Mouse (Mus musculus) kidney, embryonic 14.5 days (tissue): Measurements from ENCODE around the gene Gm17190. TPM values are rescaled to one million over a fixed set of nuclear protein-coding genes. Genes with fewer than 3 reads are reported as not detected.
"Not testable (repeated sequence)": the region's sequence is repeated elsewhere in the genome, so short reads cannot be mapped to it uniquely, and the experiment has no call there.

Experiments used
- ATAC-seq: fragments of 200-750 bp; cut with Nextera tagmentation; 2 replicates; pipeline ENCODE4 v1.8.0; 2017; ENCODE audit warnings: moderate number of reproducible peaks, mild to moderate bottlenecking, moderate TSS enrichment, moderate library complexity; ENCODE audit not compliant: low FRiP score, low TSS enrichment
- H3K27ac ChIP-seq: fragments of 300-500 bp; sonication (generic); 2 replicates; pipeline ENCODE4 v1.5.1; 2014; ENCODE audit warnings: low read depth, mild to moderate bottlenecking, low read length, moderate library complexity, mixed read lengths
- H3K27me3 ChIP-seq: fragments of 300-500 bp; sonication (generic); 2 replicates; pipeline ENCODE4 v1.6.1; 2014; ENCODE audit warnings: mild to moderate bottlenecking, low read length; ENCODE audit not compliant: control insufficient read depth, insufficient read depth
- H3K36me3 ChIP-seq: fragments of 300-500 bp; sonication (generic); 2 replicates; pipeline ENCODE4 v1.6.1; 2014; ENCODE audit warnings: low read length, mixed read lengths; ENCODE audit not compliant: control insufficient read depth, insufficient read depth
- H3K4me1 ChIP-seq: fragments of 300-500 bp; sonication (generic); 2 replicates; pipeline ENCODE4 v1.6.1; 2014; ENCODE audit warnings: low read length, mixed read lengths; ENCODE audit not compliant: control insufficient read depth, insufficient read depth
- H3K4me2 ChIP-seq: fragments of 300-500 bp; sonication (generic); replicated peaks from 2 replicates; pipeline ENCODE4 v1.6.1; 2014; ENCODE audit warnings: low read depth, mild to moderate bottlenecking, low read length
- H3K4me3 ChIP-seq: fragments of 300-500 bp; sonication (generic); 2 replicates; pipeline ENCODE4 v1.5.1; 2014; ENCODE audit warnings: mild to moderate bottlenecking, low read length
- H3K9ac ChIP-seq: fragments of 300-500 bp; sonication (generic); 2 replicates; pipeline ENCODE4 v1.6.1; 2014; ENCODE audit warnings: low read depth, mild to moderate bottlenecking, low read length, moderate library complexity
- H3K9me3 ChIP-seq: fragments of 300-500 bp; sonication (generic); 2 replicates; pipeline ENCODE4 v1.6.1; 2016; ENCODE audit warnings: low read length; ENCODE audit not compliant: control insufficient read depth
- WGBS: fragments of 180-500 bp; shearing (Covaris S2); extraction: QIAGEN DNeasy Blood & Tissue Kit; methylation state at CpG from one replicate; pipeline ENCODE4 v1.1.7; 2014; 5-methylcytosine and 5-hydroxymethylcytosine counted together
- polyA plus RNA-seq: library from polyadenylated mRNA; unstranded; fragments of >200 nt; fragmentation: Nextera tagmentation; extraction: Ambion mirVana; gene quantifications from 2 replicates; pipeline ENCODE4 v1.2.1, GENCODE M21; 2014

The Gm17190 gene
- polyA plus RNA-seq: not detected in 2 replicates

DNA sequence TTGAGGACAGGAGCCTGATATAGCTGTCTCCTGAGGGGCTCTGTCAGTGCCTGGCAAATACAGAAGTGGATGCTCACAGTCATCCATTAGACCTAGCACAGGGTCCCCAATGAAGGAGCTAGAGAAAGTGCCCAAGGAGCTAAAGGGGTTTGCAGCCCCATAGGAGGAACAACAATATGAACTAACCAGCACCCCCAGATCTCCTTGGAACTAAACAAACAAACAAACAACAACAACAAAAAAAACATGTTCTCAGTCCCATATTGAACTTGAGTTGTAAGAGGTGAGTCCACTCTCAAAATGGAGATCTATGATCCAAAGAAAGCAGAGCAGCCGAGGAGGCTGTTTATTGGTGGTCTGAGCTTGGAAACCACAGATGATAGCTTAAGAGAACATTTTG, at the start of gene Gm17190:
Gene Gm17190 (plus strand): TSS at position 301 of the 400 bp plus-strand sequence.
- not testable (repeated sequence) for H3K27me3 ChIP-seq, H3K4me1 ChIP-seq, ATAC-seq, H3K4me3 ChIP-seq, H3K4me2 ChIP-seq, H3K36me3 ChIP-seq, H3K27ac ChIP-seq, H3K9me3 ChIP-seq, H3K9ac ChIP-seq
- 86% methylated on average over 1 of the region's 1 CpGs for WGBS

DNA sequence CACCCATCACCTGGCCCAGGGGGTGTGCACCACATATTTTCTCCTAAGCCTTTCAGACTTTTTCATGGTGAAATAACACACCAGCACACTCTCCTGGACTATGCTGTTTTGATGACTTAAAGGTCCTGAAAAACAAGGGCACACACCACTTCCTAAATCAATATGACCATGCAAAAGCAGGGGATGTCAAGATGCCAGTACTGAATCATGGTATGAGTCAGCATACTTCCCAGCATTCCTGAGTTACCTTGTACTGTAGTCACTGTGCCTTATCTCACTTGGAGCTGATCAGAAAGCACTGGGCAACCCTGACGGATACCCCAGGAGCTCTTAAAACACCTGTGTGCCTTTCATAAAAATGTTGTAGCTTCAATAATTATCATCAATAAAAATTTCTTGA, 42.3 kb upstream of the Gm17190 start:
- Histone ChIP-seq H3K4me2 (no peak overlapping the region), H3K9ac (no peak overlapping the region), H3K4me1 (no peaks in the 10 kb centered on the region), H3K27me3 (no peaks in the 10 kb centered on the region), H3K4me3 (no peak overlapping the region), H3K27ac (no peak overlapping the region), H3K36me3 (no peaks in the 10 kb centered on the region), H3K9me3 (no peaks in the 10 kb centered on the region)
- ATAC-seq: no peak
- WGBS: 70% methylated on average over 1 of the region's 1 CpGs

DNA sequence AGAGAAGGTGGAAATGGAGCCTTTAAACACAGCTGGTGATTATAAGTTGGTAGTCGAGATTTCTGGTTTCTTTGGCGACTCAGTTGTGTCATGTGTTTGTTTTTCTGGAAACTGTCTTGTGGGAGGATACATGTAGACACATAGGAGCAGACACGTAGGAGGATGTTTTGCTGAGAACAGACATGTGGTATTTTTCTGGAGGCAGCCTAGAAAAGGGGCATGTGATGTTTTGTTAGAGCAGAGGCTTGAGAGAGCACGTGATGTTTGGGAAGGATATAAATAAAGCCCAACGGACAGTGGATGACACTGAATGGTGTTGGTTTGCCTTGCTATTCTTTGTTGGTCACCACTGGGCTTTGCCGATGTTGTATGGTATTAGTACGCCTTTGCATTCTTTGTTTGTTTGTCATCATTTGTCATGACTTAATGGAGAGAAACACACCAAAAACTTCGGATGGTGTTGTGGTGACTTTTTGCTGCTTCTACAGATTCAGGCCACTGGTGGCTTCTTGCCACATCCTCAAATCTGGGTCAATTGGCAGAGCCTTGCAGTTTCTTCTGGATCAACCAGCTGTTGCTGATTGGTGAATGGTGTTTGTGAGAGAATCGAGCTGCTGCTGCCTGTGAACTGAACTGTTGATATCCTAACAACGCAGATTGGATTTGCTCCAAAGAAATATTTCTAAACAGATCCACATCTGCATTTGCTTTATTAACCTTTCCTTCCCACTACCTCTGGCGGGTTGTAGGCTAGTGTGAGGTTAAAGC, 41.4 kb upstream of the Gm17190 start:
- 68% methylated on average over 11 of the region's 11 CpGs for WGBS
- Histone ChIP-seq H3K9ac (no peak overlapping the region), H3K36me3 (no peaks in the 10 kb centered on the region), H3K4me1 (no peaks in the 10 kb centered on the region), H3K27me3 (no peaks in the 10 kb centered on the region), H3K4me3 (no peak overlapping the region), H3K27ac (no peak overlapping the region), H3K4me2 (no peak overlapping the region), H3K9me3 (no peaks in the 10 kb centered on the region)
- no peak for ATAC-seq

DNA sequence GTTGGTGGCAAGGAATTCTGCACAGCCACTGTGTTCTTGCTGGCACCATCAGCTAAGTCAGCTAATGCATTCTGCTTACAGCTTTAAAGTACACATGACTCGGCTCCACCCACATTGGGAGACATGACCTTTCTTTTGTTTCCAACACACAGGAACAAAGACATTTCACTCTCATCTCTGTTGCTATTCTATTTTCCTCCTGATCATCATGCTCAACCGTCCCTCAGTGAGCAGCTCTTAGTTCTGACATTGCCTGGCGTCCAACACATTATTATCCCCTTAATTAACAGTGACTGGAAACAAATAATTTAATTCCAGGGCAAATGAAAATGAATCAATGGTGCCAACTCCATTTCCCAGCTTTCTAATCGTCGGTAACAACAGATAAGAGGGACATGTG, 36.5 kb upstream of the Gm17190 start:
- Histone ChIP-seq H3K36me3 (no peaks in the 10 kb centered on the region), H3K9ac (no peak overlapping the region), H3K4me1 (no peaks in the 10 kb centered on the region), H3K27me3 (no peaks in the 10 kb centered on the region), H3K9me3 (no peaks in the 10 kb centered on the region), H3K4me2 (no peak overlapping the region), H3K27ac (no peak overlapping the region), H3K4me3 (no peak overlapping the region)
- no peak for ATAC-seq
- WGBS: 79% methylated on average over 5 of the region's 5 CpGs

DNA sequence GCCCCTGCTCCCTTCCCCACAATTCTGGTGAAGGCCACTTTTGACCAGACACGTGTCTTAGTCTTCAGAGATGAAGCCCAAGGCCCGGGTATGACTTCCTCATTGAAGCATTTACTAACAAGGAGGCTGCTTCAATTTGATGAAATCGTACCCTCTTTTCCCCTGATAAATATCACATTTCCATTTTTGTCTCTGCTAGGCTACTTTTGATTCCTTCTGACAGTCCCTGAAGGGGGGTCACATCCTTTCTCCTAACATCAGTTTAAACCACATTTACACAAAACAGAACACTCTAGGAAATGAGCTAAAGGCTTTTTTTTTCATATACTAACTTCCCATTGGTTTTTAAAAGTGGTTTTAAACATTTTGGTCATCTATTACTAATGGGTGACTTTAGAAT, 29.1 kb upstream of the Gm17190 start:
- Histone ChIP-seq H3K4me1 (no peaks in the 10 kb centered on the region), H3K36me3 (no peaks in the 10 kb centered on the region), H3K4me2 (no peak overlapping the region), H3K9me3 (no peaks in the 10 kb centered on the region), H3K27me3 (no peaks in the 10 kb centered on the region), H3K4me3 (no peak overlapping the region), H3K9ac (no peak overlapping the region), H3K27ac (no peak overlapping the region)
- 91% methylated on average over 3 of the region's 3 CpGs for WGBS
- no peak for ATAC-seq

DNA sequence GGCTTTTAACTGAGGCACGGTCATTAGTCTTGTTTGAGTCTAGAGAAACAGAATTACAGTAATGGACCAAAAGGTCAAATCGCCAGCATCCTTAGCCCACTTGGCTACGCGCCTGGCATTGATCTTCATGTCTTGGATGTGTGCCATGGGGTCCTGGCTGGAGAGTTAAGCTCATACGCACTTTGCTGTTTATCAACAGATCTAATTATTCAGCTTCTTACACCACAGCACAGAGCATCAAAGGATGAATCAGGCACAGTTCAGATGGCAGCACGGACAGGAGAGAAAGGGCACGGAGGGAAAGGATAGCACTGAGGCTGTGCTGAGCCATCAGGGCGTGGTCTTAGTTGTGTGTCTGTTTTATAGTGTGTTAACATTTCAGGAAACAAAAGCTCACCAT, 8.3 kb upstream of the Gm17190 start:
- no peaks in the 10 kb centered on the region for H3K4me1 ChIP-seq
- no peak overlapping the region for H3K9ac ChIP-seq
- H3K27ac ChIP-seq: no peak overlapping the region
- no peaks in the 10 kb centered on the region for H3K9me3 ChIP-seq
- H3K27me3 ChIP-seq: no peaks in the 10 kb centered on the region
- H3K4me2 ChIP-seq: no peak overlapping the region
- no peak for ATAC-seq
- WGBS: 58% methylated on average over 8 of the region's 8 CpGs
- H3K4me3 ChIP-seq: no peak overlapping the region
- no peaks in the 10 kb centered on the region for H3K36me3 ChIP-seq

DNA sequence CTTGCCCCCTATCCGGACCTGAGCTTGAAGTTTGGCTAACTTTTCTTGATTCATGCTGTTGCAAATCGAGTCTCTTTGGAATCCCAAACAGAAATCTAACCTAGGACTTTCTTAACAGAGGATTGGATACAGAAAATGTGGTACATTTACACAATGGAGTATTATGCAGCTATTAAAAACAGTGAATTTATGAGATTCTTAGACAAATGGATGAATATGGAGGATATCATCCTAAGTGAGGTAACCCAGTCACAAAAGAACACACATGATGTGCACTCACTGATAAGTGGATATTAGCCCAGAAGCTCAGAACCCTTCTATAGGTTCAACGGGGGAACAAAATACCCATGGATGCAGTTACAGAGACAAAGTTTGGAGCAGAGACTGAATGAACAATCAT, 578 bp upstream of the Gm17190 start, which contains the start of gene Gm20075:
Gene Gm20075 (minus strand): TSS at position 101 of the 400 bp plus-strand sequence.
- ATAC-seq, H3K4me1 ChIP-seq, H3K36me3 ChIP-seq, H3K9me3 ChIP-seq, H3K4me3 ChIP-seq, H3K4me2 ChIP-seq, H3K27me3 ChIP-seq, H3K9ac ChIP-seq, H3K27ac ChIP-seq: not testable (repeated sequence)
- 91% methylated on average over 3 of the region's 3 CpGs for WGBS

DNA sequence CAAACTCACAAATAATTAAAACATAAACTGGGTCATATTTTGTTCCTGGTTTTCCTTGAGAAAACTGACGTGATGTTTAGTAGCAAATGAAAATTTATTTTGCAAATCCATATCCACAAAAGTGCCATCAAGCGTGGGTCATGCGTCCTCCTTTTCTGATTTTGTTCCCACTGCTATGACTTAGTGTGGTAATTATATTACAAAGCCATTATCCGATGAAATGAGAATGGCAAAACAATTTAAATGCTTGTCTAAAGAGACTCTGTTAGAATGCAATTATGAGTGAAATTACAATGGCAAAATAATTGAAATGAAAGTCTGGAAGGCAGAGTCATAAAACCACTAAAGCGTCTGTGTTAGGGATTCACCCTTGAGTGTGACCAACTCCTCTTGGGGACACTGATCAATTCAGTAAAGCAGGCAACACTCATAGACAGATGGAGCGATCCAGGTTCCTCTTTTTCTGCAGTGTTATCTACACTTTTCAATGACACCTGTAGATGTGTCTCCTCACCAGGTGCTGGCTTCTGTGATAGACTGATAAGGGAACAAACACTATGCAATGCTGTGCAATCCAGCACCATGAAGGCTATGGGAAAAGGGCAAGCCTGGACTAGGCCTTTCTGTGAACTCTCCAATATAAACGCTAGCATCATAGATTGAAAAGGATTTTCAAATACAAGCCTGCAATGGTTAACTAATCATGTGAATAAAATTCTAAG, 3.9 kb downstream of the Gm17190 start:
- ATAC-seq: no peak
- Histone ChIP-seq H3K27me3 (no peaks in the 10 kb centered on the region), H3K27ac (no peak overlapping the region), H3K9me3 (no peaks in the 10 kb centered on the region), H3K4me1 (no peaks in the 10 kb centered on the region), H3K36me3 (no peaks in the 10 kb centered on the region), H3K9ac (no peak overlapping the region), H3K4me2 (no peak overlapping the region), H3K4me3 (no peak overlapping the region)
- WGBS: 91% methylated on average over 7 of the region's 7 CpGs

DNA sequence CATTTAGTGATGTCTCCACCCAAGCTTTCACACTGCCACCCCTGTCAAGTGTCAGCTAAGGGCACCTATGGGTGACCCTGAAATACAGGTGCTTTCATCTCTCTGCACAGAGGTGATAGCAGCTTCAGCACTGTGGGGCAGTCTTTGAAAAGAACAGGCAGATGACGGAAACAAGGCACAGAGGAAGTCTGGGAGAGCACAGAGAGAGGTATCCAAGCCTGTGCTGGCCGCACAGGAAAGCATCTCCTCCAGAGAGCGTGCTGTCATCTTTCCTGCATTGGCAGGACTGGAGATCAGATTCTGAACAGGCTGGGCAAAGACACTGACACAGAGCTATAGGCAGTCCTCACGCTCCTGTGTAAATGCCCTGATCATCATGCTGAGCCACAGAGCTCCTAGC, 9.1 kb downstream of the Gm17190 start:
- Histone ChIP-seq H3K27me3 (no peaks in the 10 kb centered on the region), H3K4me1 (no peaks in the 10 kb centered on the region), H3K9ac (no peak overlapping the region), H3K27ac (no peak overlapping the region), H3K9me3 (no peaks in the 10 kb centered on the region), H3K4me2 (no peak overlapping the region), H3K36me3 (no peaks in the 10 kb centered on the region), H3K4me3 (no peak overlapping the region)
- 79% methylated on average over 4 of the region's 4 CpGs for WGBS
- no peak for ATAC-seq
